Mouse (Mus musculus) 416B (cell line): ENCODE results near the gene Rtn4r.
"Not testable (repeated sequence)": the region's sequence is repeated elsewhere in the genome, so short reads cannot be mapped to it uniquely, and the experiment has no call there.

Source experiments
- DNase-seq: peaks from one replicate; pipeline ENCODE4 v3.0.0; 2011; ENCODE audit warnings: low read depth

Gene Rtn4r

DNA sequence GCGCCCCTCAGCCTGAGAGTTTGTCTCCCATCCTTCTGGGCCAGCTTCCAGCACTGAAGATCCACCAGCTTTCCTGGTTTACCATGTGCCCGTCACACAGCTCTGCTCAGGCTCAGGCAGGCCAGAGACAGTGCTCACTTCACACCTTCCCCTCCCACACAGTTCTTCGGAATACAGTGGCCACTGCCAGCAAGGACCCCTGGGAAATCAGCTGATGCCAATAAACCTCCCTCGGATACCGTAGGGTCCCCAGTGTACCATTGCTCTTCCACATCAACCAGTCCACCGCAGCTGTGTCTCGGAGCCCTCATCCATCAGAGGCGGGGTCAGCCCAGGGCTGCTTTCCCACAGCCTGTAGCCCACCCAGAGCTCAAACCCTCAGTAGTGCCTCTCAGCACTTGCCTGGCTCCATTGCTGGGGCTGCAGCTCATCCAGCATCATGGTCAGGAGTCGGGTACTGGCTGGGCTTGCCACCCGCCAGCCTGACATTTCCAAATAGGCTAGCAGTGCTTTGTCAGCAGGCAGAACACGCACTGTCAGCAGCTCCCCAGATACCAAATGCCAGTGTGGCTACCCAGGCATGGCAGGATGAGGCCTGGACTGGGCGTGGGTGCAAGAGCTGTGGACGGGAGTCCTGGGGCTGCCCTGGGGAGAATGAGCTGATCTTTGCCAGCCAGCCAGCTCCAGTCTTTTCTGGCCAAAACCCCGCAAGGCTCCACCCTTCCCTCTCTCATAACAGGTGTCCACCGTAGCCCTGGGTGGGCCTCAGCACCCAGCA lies 67.0 kb downstream of the Rtn4r start:
- no peak for DNase-seq

DNA sequence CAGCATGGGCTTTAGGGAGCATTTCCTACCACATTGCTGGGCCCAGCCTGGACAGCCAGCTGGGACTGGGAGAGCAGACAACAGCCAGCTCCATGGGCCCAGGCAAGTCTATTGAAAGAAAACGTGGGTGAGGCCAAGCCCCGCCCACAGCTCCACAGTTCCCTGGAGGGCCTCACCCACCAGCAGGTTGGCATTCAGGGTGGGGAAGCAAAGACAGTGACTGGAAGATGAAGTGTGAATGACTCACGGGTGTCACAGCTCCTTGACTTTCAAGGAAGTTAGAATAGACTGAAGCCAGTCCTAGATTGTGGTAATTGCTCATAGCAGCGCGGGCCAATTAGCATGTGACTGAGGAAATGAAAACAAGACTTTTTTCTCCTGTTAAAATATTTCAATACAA lies 67.6 kb downstream of the Rtn4r start:
- DNase-seq, result peak; percentile 80

DNA sequence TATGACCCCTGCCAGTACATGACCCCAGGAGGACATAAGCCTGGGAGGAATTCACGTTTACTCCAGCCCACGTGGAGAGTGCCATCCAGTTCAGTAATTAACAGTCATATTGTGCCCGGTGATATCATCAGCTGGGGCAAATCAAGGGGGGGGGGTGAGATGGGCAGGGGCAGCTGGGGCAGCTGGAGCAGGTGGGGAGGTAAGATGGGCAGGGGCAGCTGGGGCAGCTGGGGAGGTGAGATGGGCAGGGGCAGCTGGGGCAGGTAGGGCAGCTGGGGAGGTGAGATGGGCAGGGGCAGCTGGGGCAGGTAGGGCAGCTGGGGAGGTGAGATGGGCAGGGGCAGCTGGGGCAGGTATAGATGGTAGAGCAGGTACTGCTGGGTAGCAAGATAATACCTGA lies 68.1 kb downstream of the Rtn4r start:
- not testable (repeated sequence) for DNase-seq

DNA sequence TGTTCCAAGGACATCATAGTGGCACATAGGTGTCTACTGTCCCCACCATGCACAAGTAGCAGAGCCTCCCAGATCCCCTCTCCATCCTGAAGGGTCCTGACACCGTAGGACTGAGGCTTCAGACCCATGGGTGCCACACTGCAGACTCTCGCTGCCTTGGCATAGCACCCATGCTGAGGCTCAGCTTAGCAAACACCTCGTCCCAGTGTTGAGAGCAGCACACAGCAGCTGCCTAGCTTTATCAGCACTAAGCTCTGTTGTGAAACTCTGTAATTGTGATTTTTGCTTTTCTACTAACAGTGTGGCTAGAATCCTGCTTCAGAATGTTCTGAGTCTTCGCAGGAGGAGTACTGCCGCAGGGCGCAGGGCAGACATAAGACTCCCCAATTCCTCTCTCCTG lies 70.4 kb downstream of the Rtn4r start:
- DNase-seq, result no peak

DNA sequence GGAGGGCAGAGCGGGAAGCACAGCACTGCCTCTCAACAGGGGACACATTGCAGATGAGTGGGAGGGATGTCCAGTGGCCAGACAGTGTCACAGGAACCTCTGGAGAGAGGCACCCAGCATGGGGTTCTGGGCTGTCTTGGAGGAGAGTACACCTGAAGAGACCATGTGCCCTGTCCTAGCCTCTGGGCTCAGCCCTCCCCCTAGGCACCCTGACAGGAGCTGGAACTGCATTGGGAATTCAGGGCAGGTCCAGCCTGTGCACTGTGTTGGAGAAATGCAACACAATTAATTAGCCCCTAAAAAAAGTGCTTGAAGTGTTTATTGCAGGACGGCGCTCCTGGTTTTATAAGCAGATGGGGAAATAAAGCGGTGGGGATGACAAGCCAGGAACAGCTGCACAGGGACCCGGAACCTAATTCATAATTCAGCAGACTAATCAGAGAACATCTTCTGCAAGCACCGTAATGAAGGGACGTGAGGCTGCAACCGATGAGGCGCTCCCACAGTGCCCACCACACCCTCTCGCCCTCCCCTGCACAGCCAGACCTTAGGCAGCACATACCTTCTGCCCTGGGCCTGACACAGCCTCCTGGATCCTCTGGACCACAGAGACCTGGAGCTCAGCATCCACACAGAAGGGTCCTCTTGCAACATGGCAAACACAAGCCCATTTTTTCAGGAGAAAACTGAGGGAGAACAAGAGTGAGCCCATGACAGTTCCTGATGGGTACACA lies 71.1 kb downstream of the Rtn4r start:
- no peak for DNase-seq

DNA sequence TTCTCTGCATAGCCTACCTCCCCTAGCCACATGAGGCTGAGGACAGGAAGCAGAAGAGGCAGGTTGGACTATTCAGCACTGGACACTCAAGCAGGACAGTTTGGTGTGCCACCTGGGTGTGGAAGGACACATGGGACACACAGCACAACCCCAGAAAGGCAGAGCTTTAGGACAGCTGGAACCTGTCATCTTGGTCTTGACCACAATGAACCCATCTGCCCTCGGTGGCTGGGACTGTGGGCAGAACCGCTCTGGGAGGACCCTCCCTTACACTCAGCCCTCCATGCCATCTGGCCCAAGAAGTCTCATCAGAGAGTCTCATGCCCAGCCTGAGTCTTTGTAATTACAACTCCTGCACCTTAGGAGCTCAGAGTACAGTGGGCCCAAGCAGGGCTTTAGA lies 72.6 kb downstream of the Rtn4r start:
- no peak for DNase-seq

DNA sequence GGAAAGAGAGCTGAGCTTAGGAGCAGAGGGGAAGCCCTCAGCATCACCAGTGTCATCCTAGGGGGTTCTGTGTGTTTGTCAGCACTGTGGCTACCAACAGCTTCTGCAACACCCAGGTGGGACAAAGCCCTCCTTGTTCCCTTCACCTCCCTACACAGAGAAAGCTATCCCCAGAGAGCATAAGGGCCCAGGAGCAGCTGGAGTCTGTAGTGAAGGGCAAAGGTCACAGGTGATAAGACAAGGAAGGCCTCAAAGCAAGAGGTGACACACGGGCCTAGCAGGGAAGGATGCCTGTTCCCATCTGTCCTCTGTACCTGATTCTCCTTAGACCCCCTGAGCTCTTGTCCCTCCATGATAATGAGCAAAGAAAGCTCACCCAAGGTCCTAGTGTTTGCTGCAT lies 74.2 kb downstream of the Rtn4r start:
- no peak for DNase-seq
